Mouse (Mus musculus) forebrain, embryonic 13.5 days (tissue): ENCODE measurements at regions not wholly inside any gene's neighbourhood (a gene's known extent, or its start where the extent isn't known, plus 50 kb on each side); places are given as distances from the start of the nearest gene placed in this dataset.

Experiments
- ATAC-seq: fragments of 200-750 bp; cut with Nextera tagmentation; 2 replicates; pipeline ENCODE4 v1.8.0; 2017
- H3K27ac ChIP-seq: fragments of 300-500 bp; sonication (generic); 2 replicates; pipeline ENCODE4 v1.5.1; 2015; ENCODE audit warnings: inconsistent platforms, mild to moderate bottlenecking, moderate library complexity
- H3K27me3 ChIP-seq: fragments of 300-500 bp; sonication (generic); 2 replicates; pipeline ENCODE4 v1.6.1; 2015; ENCODE audit warnings: mild to moderate bottlenecking, inconsistent platforms
- H3K36me3 ChIP-seq: fragments of 300-500 bp; sonication (generic); 2 replicates; pipeline ENCODE4 v1.6.1; 2015; ENCODE audit warnings: mild to moderate bottlenecking, inconsistent platforms; ENCODE audit not compliant: poor library complexity, severe bottlenecking
- H3K4me1 ChIP-seq: fragments of 300-500 bp; sonication (generic); 2 replicates; pipeline ENCODE4 v1.6.1; 2015; ENCODE audit warnings: inconsistent platforms
- H3K4me2 ChIP-seq: fragments of 300-500 bp; sonication (generic); 2 replicates; pipeline ENCODE4 v1.6.1; 2015; ENCODE audit warnings: inconsistent platforms, mild to moderate bottlenecking, moderate library complexity
- H3K4me3 ChIP-seq: fragments of 300-500 bp; sonication (generic); 2 replicates; pipeline ENCODE4 v1.5.1; 2015; ENCODE audit warnings: mild to moderate bottlenecking, inconsistent platforms
- H3K9ac ChIP-seq: fragments of 300-500 bp; sonication (generic); 2 replicates; pipeline ENCODE4 v1.6.1; 2015; ENCODE audit warnings: mild to moderate bottlenecking, inconsistent platforms
- H3K9me3 ChIP-seq: fragments of 300-500 bp; sonication (generic); replicated peaks from 2 replicates; pipeline ENCODE4 v1.6.1; 2016; ENCODE audit warnings: inconsistent platforms
- WGBS: fragments of 180-500 bp; shearing (Covaris S2); methylation state at CpG from one replicate; pipeline ENCODE4 v1.1.7; 2015; 5-methylcytosine and 5-hydroxymethylcytosine counted together

DNA sequence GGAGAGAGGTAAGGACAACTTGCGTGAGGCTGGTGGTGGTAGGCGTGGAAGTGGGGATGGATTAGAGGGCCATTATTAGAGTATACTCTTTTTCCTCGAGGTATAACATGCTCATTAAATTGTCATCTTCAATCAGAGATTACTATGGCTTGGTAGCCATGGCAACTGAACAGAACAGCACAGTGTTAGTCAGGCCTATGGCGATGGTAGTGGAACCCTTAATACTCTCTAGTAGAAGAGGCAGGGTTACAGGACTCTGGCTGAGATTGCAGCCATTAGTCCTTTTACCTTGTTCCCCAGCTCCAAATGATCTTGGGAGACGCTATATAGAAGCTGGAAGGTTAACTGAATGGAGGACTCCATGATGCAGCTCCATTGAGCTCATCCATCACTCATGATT, 131.5 kb downstream of the En1 start:
- 75% methylated on average over 5 of the region's 5 CpGs for WGBS
- H3K4me3 ChIP-seq = no peak overlapping the region
- no peak overlapping the region for H3K4me2 ChIP-seq
- no peaks in the 10 kb centered on the region for H3K27me3 ChIP-seq
- H3K9ac ChIP-seq = no peak overlapping the region
- no peak for ATAC-seq
- H3K27ac ChIP-seq = no peak overlapping the region
- no peaks in the 10 kb centered on the region for H3K36me3 ChIP-seq
- no peaks in the 10 kb centered on the region for H3K4me1 ChIP-seq
- no peaks in the 10 kb centered on the region for H3K9me3 ChIP-seq

DNA sequence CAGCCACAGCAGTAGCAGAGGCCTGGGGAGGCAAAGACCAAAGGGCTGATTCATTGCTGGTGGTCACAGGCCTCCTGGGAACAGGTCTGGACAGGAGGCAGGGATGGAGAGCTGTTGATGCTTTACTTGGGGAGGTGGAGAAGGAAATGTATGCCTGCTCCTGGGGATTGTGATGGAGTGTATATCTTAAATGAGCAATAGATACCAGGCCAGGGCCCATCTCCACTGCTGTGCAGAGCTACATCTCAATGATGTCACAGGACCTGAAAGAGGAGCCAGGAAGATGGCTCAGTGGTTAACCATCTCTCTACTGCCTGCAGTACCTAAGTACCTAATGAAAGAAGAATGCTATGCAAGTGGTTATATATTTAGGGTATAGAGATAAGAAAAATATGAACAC, 132.6 kb downstream of the En1 start:
- Histone ChIP-seq H3K4me2 (no peak overlapping the region), H3K4me3 (no peak overlapping the region), H3K4me1 (no peaks in the 10 kb centered on the region), H3K9me3 (no peaks in the 10 kb centered on the region), H3K9ac (no peak overlapping the region), H3K27ac (no peak overlapping the region), H3K27me3 (no peaks in the 10 kb centered on the region), H3K36me3 (no peaks in the 10 kb centered on the region)
- ATAC-seq = no peak

DNA sequence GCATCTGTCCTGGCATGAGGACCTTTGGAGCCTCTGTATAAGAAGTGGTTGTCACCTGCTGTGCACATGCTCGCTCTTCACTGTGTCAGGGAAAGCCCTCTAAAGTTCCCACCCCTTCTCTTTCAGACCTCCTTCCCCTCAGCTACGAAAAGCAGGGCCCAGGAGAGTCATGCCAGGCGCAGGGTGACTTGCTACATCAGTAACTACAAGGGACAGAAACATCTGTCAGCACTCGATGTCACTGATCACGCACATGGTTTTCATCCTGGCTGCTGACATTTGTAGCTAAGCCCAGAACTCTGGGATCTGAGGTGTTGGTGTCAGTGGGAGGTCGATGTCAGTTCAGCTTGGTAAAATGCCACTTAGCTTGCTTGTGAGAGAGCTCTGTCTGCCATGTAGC, 137.3 kb downstream of the En1 start:
- H3K9me3 ChIP-seq = no peaks in the 10 kb centered on the region
- H3K9ac ChIP-seq = no peak overlapping the region
- no peak for ATAC-seq
- H3K4me2 ChIP-seq = no peak overlapping the region
- no peaks in the 10 kb centered on the region for H3K36me3 ChIP-seq
- H3K4me3 ChIP-seq = no peak overlapping the region
- no peaks in the 10 kb centered on the region for H3K4me1 ChIP-seq
- H3K27ac ChIP-seq = no peak overlapping the region
- 77% methylated on average over 6 of the region's 6 CpGs for WGBS
- no peaks in the 10 kb centered on the region for H3K27me3 ChIP-seq

DNA sequence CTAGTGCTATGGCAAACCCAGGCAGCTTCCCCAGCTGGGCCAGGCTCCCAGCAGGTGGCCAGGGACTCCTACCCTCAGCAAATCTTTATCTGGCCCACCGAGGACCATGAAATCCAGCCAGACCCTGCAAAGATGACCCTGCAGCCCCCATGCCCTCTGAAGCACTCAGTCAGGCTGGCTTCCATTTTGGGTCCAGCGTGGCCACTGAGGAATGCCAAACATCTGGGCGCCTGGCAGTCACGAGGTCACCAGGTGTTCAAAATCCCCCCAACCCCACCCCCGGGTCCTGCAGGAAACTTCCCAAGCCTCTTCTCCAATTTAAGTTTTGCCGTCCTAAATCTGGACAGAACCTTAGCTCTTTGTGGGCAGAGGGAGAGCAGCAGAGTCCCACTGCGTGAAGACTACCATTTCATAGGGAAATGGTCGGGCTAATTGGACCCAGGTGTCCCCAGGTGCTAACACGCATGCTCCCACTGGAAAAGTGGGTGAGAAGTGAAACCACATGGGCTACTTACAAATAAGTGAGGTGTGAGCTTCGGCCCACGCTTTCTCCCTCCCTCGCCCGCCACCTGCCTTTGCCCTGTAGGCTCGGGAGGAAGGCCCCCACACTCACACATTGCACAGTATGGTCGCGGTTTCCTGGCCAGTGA, 139.0 kb downstream of the En1 start:
- Histone ChIP-seq H3K4me1 (no peaks in the 10 kb centered on the region), H3K4me3 (no peak overlapping the region), H3K27me3 (no peaks in the 10 kb centered on the region), H3K4me2 (no peak overlapping the region), H3K9me3 (no peaks in the 10 kb centered on the region), H3K9ac (no peak overlapping the region), H3K36me3 (no peaks in the 10 kb centered on the region), H3K27ac (no peak overlapping the region)
- no peak for ATAC-seq
- 88% methylated on average over 16 of the region's 16 CpGs for WGBS

DNA sequence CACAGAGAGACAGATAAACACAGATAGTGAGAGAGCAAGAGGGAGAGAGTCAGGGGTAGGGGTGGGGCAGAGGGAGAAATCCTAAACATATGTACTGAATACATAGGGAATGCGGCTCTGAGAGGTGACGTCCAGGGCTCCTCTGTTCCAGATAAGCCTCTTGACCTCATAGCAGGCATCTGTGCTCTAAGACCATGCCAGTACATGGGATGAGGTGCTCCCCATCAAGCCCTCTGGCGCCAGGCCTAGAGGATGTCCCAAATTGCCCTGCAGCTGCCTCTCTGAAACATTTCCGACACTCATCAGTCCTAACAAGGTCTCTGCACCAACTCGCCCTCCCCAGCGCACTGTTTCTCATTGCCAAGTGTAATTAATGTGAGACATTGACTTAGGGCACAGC, 146.7 kb downstream of the En1 start:
- H3K4me3 ChIP-seq = no peak overlapping the region
- 80% methylated on average over 6 of the region's 6 CpGs for WGBS
- no peaks in the 10 kb centered on the region for H3K27me3 ChIP-seq
- no peak overlapping the region for H3K9ac ChIP-seq
- H3K9me3 ChIP-seq = no peaks in the 10 kb centered on the region
- H3K4me2 ChIP-seq = no peak overlapping the region
- H3K36me3 ChIP-seq = no peaks in the 10 kb centered on the region
- H3K27ac ChIP-seq = no peak overlapping the region
- ATAC-seq = no peak
- H3K4me1 ChIP-seq = no peaks in the 10 kb centered on the region

DNA sequence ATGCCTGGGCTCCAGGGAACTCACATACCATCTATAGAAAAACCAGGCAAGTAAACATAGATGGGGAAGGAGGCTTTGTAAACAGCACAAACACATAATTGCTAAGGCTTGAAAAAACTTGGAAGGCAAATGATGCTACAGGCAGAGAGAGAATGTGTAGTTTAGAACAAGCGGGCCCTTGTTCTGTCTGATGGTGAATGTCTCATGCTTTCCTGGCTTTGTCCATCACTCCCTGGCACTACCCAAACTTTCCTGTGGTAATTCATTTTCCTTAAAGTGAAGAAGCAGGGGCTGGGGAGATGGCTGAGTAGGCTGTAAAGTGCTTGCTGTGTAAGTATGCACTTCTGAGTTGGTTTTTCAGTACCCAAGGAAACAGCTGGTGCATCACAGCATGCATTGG, 151.2 kb downstream of the En1 start:
- Histone ChIP-seq H3K9ac (no peak overlapping the region), H3K4me3 (no peak overlapping the region), H3K27me3 (no peaks in the 10 kb centered on the region), H3K27ac (no peak overlapping the region), H3K36me3 (no peaks in the 10 kb centered on the region), H3K4me1 (no peaks in the 10 kb centered on the region), H3K9me3 (no peaks in the 10 kb centered on the region), H3K4me2 (no peak overlapping the region)
- WGBS = 100% methylated on average over 1 of the region's 1 CpGs
- no peak for ATAC-seq

DNA sequence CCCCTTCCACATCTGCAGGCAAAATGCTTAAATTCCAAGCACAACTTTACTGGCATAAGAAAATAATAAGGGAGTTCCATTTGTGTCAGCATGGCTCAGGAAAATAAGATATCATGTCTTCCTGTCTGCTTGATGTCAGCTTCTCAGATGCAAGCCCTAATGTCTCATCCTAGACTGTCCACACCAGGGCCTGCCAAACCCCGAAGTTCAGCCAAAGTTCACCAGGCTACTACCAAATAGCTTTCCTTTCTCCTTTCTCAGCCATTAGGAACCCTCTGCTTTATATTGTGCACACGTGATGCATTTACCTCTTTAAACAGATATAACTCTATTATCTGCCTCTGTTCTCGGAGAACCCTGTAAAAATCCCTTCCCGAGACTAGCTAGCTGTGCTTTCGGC, 152.1 kb downstream of the En1 start:
- no peaks in the 10 kb centered on the region for H3K9me3 ChIP-seq
- H3K27ac ChIP-seq = no peak overlapping the region
- H3K4me1 ChIP-seq = no peaks in the 10 kb centered on the region
- H3K27me3 ChIP-seq = no peaks in the 10 kb centered on the region
- no peaks in the 10 kb centered on the region for H3K36me3 ChIP-seq
- H3K4me2 ChIP-seq = no peak overlapping the region
- WGBS = 85% methylated on average over 5 of the region's 5 CpGs
- no peak overlapping the region for H3K9ac ChIP-seq
- ATAC-seq = no peak
- H3K4me3 ChIP-seq = no peak overlapping the region

DNA sequence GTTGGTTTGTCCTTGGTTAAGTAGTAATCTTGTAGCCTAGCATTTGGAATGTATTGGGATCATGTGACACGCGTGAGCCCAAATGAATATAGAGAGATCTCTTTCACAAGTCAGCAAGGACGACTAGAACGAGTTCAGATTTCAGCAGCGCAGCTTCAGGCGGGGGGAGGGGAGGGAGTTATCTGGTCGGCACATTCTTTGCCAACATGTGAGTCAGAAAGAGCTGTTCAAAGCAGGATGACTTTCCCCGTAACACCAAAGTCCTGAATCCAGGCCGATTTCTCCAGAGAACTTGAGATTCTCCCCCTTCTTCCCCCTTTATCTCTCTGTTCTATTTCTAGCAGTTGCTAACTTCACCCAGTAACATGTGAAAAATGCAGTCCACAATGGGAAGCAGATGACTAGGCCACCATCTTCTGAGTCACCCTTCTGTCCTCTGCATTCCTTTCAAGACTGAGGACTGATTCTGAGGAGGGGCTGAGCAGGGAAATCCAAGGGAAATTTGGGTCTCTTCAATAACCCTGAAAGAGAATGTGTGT, 155.1 kb downstream of the En1 start:
- Histone ChIP-seq H3K9me3 (no peaks in the 10 kb centered on the region), H3K9ac (no peak overlapping the region), H3K4me1 (no peaks in the 10 kb centered on the region), H3K4me2 (no peak overlapping the region), H3K4me3 (no peak overlapping the region), H3K36me3 (no peaks in the 10 kb centered on the region), H3K27me3 (no peaks in the 10 kb centered on the region), H3K27ac (no peak overlapping the region)
- no peak for ATAC-seq
- WGBS = 71% methylated on average over 9 of the region's 9 CpGs

DNA sequence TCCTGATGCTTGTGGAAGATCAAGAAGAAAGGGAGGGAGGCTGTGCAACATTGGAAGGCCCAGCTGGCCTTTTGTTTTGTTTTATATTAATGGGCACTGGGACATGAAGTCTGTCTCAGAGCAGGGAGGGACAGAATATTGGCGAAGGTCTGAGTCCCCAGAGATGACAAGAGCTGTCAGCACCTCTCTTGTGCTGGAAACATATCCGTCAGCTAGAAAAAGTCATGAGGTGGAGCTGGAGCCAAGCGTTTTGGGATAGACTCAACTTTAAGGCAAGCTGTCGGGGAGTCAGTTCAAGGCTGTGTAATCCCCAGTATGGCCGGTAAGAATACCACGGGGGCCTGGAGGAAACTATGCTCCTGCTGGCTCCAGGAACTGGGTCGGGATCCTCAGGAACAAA, 156.0 kb downstream of the En1 start:
- no peak overlapping the region for H3K4me3 ChIP-seq
- 76% methylated on average over 7 of the region's 7 CpGs for WGBS
- no peaks in the 10 kb centered on the region for H3K36me3 ChIP-seq
- no peak overlapping the region for H3K9ac ChIP-seq
- ATAC-seq = no peak
- no peak overlapping the region for H3K27ac ChIP-seq
- no peaks in the 10 kb centered on the region for H3K27me3 ChIP-seq
- H3K9me3 ChIP-seq = no peaks in the 10 kb centered on the region
- H3K4me2 ChIP-seq = no peak overlapping the region
- no peaks in the 10 kb centered on the region for H3K4me1 ChIP-seq

DNA sequence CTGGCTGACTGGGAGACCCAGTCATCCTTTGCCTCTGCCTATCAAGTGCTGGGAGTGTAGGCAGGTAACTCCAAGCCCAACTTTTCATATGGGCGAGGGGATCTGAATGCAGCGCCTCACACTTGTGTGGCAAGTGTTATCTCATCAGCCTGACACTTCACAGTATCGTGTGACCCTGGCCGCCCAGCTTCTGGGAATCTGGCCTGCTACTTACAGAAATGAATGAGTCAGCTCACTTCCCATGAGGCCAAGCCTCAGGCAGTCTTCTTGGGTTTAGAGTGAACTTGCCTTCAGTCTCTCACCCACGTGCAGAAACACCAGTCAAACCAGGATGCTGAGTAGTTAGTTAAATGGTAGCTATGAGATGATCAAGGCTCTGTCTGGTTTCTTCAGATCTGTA, 156.5 kb downstream of the En1 start:
- Histone ChIP-seq H3K9ac (no peak overlapping the region), H3K4me1 (no peaks in the 10 kb centered on the region), H3K27ac (no peak overlapping the region), H3K4me2 (no peak overlapping the region), H3K9me3 (no peaks in the 10 kb centered on the region), H3K36me3 (no peaks in the 10 kb centered on the region), H3K4me3 (no peak overlapping the region), H3K27me3 (no peaks in the 10 kb centered on the region)
- ATAC-seq = no peak
- 87% methylated on average over 5 of the region's 5 CpGs for WGBS

DNA sequence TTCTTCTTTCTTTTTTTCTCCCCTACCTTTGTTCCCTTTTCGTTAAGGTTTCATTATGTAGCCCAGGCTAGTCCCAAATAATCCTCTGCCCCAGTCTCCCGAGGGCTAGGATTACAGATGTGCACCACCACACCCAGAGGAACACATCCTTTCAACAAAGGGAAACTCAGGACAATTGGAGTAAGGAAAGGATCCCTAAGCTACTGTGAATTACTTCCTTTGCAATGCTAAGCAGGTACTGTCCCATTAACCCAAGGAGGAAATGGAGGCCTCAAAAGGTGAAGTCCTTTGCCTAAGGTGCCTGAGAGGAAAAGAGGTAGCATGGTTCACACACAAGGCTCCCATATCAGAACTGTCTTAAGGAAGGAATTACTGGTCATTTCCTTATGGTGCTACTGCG, 157.2 kb downstream of the En1 start:
- Histone ChIP-seq H3K36me3 (no peaks in the 10 kb centered on the region), H3K9ac (no peak overlapping the region), H3K27me3 (no peaks in the 10 kb centered on the region), H3K4me2 (no peak overlapping the region), H3K4me3 (no peak overlapping the region), H3K4me1 (no peaks in the 10 kb centered on the region), H3K9me3 (no peaks in the 10 kb centered on the region), H3K27ac (no peak overlapping the region)
- WGBS = 72% methylated on average over 3 of the region's 3 CpGs
- no peak for ATAC-seq

DNA sequence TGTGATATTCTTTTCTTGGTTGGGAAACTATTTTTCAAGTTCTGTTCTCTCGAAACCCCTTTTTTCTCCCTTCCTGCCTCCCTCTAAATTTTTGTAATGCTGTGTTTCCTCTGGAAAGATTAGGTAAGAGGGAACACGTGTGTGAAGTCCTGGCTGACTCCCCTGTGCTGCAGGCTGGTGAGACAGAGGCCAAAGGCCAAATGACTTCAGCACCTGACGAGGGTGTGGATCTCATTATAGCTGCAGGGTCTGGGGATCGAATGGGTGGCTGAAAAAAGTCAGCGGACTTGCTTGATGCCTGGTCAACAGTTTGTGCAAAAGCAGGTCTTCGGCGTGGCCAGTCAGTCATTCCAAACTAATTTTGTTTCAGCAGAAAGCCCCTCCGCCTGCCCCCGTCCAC, 159.1 kb downstream of the En1 start:
- no peaks in the 10 kb centered on the region for H3K9me3 ChIP-seq
- no peak for ATAC-seq
- no peaks in the 10 kb centered on the region for H3K36me3 ChIP-seq
- H3K9ac ChIP-seq = no peak overlapping the region
- no peak overlapping the region for H3K27ac ChIP-seq
- H3K4me2 ChIP-seq = no peak overlapping the region
- no peak overlapping the region for H3K4me3 ChIP-seq
- H3K4me1 ChIP-seq = no peaks in the 10 kb centered on the region
- H3K27me3 ChIP-seq = no peaks in the 10 kb centered on the region
- 75% methylated on average over 9 of the region's 9 CpGs for WGBS

DNA sequence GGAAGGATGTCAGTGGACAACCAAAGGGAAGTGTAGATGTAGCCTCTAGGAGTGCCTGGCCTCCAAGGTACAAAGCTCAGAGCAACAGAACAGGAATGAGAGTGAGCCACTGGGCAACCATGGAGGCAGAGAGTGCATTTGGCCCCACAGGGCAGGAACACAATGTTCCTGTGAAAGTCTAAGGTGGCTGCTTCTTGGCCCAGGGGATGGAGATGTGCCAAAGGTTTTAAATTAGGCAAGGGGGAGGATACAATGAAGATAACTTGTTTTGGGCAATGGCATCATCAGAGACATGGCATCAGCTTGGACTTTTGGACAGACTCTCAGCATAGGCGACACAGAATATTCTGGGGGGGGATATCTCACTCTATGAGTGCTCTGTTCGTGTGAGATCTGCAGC, 160.3 kb downstream of the En1 start:
- no peak for ATAC-seq
- Histone ChIP-seq H3K9me3 (no peaks in the 10 kb centered on the region), H3K9ac (no peak overlapping the region), H3K27ac (no peak overlapping the region), H3K27me3 (no peaks in the 10 kb centered on the region), H3K4me1 (no peaks in the 10 kb centered on the region), H3K4me2 (no peak overlapping the region), H3K36me3 (no peaks in the 10 kb centered on the region), H3K4me3 (no peak overlapping the region)
- WGBS = 80% methylated on average over 2 of the region's 2 CpGs
